Mouse (Mus musculus) liver, embryonic 13.5 days (tissue): ENCODE data around the gene Zfp990. TPM values are rescaled to one million over a fixed set of nuclear protein-coding genes. Genes with fewer than 3 reads are reported as not detected.
"Not testable (repeated sequence)": the region's sequence is repeated elsewhere in the genome, so short reads cannot be mapped to it uniquely, and the experiment has no call there.

Source experiments
- ATAC-seq: fragments of 200-750 bp; cut with Nextera tagmentation; 2 replicates; pipeline ENCODE4 v1.8.0; 2017; ENCODE audit warnings: low read depth, mild to moderate bottlenecking, moderate number of reproducible peaks, moderate library complexity
- DNase-seq: peaks from one replicate; pipeline ENCODE4 v3.0.0; 2022
- H3K27ac ChIP-seq: fragments of 300-500 bp; sonication (generic); 2 replicates; pipeline ENCODE4 v1.5.1; 2015; ENCODE audit warnings: moderate library complexity, mild to moderate bottlenecking, inconsistent platforms
- H3K27me3 ChIP-seq: fragments of 300-500 bp; sonication (generic); 2 replicates; pipeline ENCODE4 v1.6.1; 2015; ENCODE audit warnings: mild to moderate bottlenecking, inconsistent platforms
- H3K36me3 ChIP-seq: fragments of 300-500 bp; sonication (generic); 2 replicates; pipeline ENCODE4 v1.6.1; 2015; ENCODE audit warnings: mild to moderate bottlenecking, inconsistent platforms
- H3K4me1 ChIP-seq: fragments of 300-500 bp; sonication (generic); replicated peaks from 2 replicates; pipeline ENCODE4 v1.6.1; 2015; ENCODE audit warnings: inconsistent platforms
- H3K4me2 ChIP-seq: fragments of 300-500 bp; sonication (generic); 2 replicates; pipeline ENCODE4 v1.6.1; 2015; ENCODE audit warnings: inconsistent platforms, mild to moderate bottlenecking, moderate library complexity
- H3K4me3 ChIP-seq: fragments of 300-500 bp; sonication (generic); replicated peaks from 2 replicates; pipeline ENCODE4 v1.5.1; 2015; ENCODE audit warnings: mild to moderate bottlenecking, inconsistent platforms
- H3K9ac ChIP-seq: fragments of 300-500 bp; sonication (generic); 2 replicates; pipeline ENCODE4 v1.6.1; 2015; ENCODE audit warnings: mild to moderate bottlenecking, inconsistent platforms
- H3K9me3 ChIP-seq: fragments of 300-500 bp; sonication (generic); replicated peaks from 2 replicates; pipeline ENCODE4 v1.6.1; 2016; ENCODE audit warnings: inconsistent platforms
- WGBS: fragments of 180-500 bp; shearing (Covaris S2); methylation state at CpG from one replicate; pipeline ENCODE4 v1.1.7; 2015; ENCODE audit not compliant: insufficient replicate concordance; 5-methylcytosine and 5-hydroxymethylcytosine counted together
- polyA plus RNA-seq: library from polyadenylated mRNA; unstranded; fragments of >200 nt; fragmentation: Nextera tagmentation; extraction: Ambion mirVana; gene quantifications from 2 replicates; pipeline ENCODE4 v1.2.1, GENCODE M21; 2015

The Zfp990 gene
- polyA plus RNA-seq, 1 experiment from 2014 or later = not detected

- H3K27ac ChIP-seq, ATAC-seq: not testable (repeated sequence)
- 16% methylated on average over 2 of the region's 2 CpGs for WGBS
Measured at GRCm38 (mm10) chr4:145545106-145545505, 34.5 kb downstream of the Zfp990 start.

DNA sequence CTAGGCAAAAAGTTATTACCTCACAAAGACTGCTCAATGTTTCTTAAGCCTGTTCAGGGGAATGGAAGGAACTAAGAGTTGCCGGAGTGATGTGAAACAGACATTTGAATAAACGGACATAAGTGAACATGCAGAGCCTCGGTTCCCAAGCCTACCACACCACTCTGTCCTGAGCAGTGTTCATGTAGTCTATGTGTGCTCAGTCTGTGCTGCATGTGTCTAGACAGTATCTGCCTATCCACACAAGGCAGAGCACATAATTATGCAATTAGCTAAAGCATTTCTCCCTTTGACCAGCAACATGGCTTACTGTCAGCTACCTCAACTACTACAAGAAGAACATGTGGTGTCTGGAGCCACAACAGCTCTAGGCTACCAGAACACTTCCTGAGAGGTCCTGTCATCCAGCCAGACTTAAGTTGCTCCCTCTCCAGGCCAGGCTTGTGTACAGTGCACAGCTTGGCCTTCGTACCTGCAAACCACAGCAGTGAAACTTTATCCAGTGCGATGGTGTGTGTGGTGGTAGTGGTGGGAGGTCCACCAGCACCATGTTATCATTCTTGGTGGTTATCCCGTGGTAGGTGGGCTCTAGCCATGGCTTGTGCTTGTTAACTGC, 35.3 kb downstream of the Zfp990 start:
- H3K27ac ChIP-seq, H3K9ac ChIP-seq, H3K27me3 ChIP-seq, DNase-seq, H3K4me1 ChIP-seq, H3K4me2 ChIP-seq, H3K4me3 ChIP-seq, H3K36me3 ChIP-seq, ATAC-seq: not testable (repeated sequence)
- 53% methylated on average over 6 of the region's 6 CpGs for WGBS
- H3K9me3 ChIP-seq = peaks cover 12% of the 10 kb centered on the region; the same call in 1 of the 2 replicates

More at GRCm38 (mm10) chr4:145545106-145545505, 34.5 kb downstream of the Zfp990 start:
- not testable (repeated sequence) for H3K27me3 ChIP-seq, H3K4me3 ChIP-seq, H3K36me3 ChIP-seq, DNase-seq, H3K4me1 ChIP-seq, H3K9ac ChIP-seq, H3K4me2 ChIP-seq
- H3K9me3 ChIP-seq = peaks cover 12% of the 10 kb centered on the region; the same call in 1 of the 2 replicates

DNA sequence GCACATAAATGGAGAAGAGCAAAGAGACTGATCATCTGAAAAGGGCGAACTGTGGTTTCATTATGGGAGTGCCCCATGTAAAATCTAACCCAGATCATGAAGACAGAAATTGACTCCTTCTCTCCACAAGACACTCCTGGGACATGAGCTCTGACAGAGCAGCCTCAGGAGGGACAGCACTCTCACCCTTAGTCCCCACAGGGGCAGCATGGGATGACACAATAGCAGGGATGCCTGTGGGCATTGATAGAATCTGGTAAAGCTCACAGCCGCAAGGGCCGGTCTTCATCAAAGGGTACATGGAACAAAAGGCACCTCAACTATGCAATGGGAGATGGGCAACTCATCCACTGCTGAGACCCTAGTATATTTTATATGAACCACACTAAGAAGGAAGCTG, 35.9 kb downstream of the Zfp990 start:
- not testable (repeated sequence) for DNase-seq, H3K27ac ChIP-seq, H3K4me3 ChIP-seq, H3K4me1 ChIP-seq, ATAC-seq, H3K36me3 ChIP-seq, H3K4me2 ChIP-seq, H3K9ac ChIP-seq, H3K27me3 ChIP-seq
- H3K9me3 ChIP-seq = peaks cover 14% of the 10 kb centered on the region
- WGBS = 75% methylated on average over 3 of the region's 3 CpGs

DNA sequence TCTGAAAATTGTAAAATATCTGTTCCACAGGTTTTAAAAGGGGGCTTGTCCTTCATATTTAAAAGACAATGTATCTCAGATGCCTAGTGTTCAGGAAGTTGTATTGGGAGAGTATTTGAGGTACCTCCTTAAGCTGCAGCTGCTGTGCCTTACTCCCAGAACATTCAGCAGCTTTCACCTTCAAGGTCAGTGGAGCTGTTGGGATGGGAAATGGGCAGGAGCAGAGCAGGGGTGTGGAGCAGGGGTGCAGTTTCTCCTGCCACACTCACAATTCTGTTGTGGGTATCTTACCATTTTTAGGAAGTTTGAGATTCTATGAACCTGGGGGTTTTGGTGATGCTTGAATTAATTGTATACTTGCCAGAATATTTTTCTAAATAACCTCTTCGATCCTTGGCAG, 46.1 kb downstream of the Zfp990 start:
- Histone ChIP-seq H3K27me3 (no peaks in the 10 kb centered on the region), H3K4me2 (no peak overlapping the region), H3K4me3 (no peak overlapping the region), H3K9ac (no peak overlapping the region), H3K36me3 (no peaks in the 10 kb centered on the region), H3K4me1 (no peaks in the 10 kb centered on the region), H3K9me3 (peaks cover 19% of the 10 kb centered on the region; the same call in 1 of the 2 replicates), H3K27ac (no peak overlapping the region)
- no peak for ATAC-seq
- WGBS = 49% methylated on average over 1 of the region's 1 CpGs
- no peak for DNase-seq

DNA sequence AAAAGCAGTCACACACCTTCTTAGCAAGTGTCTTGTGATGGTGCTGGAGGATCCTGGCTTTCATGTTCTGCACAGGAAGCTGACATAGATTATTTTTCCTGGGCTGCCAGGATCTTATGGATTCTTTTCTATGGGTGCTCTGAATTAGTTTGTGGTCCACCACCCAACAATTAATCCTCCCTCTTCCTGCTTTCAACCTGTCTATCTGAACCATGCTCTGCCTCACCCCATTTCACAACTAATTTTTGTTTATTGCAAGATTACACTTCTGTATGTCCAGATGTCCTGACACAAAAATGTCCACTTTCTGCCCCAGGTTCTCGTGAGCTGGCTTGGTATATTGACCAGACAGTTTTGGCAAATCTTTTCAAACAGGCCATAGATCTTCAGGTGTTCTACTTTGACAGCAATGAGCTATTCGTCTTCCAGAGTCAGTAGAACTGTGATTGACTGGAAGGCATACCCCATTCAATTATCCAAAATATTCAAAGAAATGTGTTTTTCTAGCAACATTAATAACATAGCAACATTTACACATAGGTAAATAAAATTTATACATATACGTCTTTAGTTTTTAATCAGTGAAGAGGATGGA, 49.0 kb downstream of the Zfp990 start:
- no peak overlapping the region for H3K27ac ChIP-seq
- H3K4me1 ChIP-seq = no peaks in the 10 kb centered on the region
- 0 out of 2 replicates have a peak, but pooled peaks cover 12% of the 10 kb centered on the region for H3K9me3 ChIP-seq
- H3K4me2 ChIP-seq = no peak overlapping the region
- no peaks in the 10 kb centered on the region for H3K27me3 ChIP-seq
- ATAC-seq (no peak), DNase-seq (no peak)
- no peak overlapping the region for H3K4me3 ChIP-seq
- H3K36me3 ChIP-seq = no peaks in the 10 kb centered on the region
- 22% methylated on average over 3 of the region's 3 CpGs for WGBS
- H3K9ac ChIP-seq = no peak overlapping the region

DNA sequence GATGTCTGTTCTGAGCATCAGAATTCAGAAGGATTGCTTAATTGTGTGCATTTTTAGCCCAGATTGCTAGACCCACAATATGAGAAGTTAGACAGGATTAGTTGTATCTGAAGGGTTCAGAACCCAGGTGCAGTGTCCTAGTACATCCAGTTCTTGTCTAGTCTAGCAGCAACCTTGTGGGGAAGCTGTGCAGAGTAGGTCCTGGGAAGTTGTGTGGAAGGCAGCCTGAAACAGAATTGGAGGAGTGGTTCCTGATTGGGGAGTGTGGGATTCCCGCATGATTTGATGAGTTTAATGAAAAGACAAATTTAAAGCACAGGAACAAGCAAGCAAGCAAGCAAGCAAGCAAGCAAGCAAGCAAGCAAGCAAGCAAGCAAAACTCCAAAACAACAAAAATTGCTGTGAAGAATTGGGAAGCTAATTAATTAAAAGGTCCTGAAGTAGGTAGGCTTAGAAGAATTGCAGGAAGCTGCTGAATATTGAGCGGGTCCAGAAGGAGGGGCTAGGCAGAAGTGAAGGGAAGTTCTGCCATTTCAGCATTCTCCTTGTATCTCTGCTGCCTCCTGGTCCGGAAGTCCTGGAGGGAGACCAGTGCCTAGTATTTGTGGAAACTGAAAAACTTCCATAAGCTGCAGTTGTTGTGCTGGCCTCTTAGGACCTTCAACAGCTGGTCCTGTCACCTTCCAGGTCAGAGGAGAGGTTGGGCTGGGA, 53.7 kb downstream of the Zfp990 start:
- Histone ChIP-seq H3K4me3 (no peak overlapping the region), H3K4me1 (no peaks in the 10 kb centered on the region), H3K4me2 (no peak overlapping the region), H3K9ac (no peak overlapping the region), H3K27me3 (no peaks in the 10 kb centered on the region), H3K9me3 (0 out of 2 replicates have a peak, but pooled peaks cover 8% of the 10 kb centered on the region), H3K27ac (no peak overlapping the region), H3K36me3 (no peaks in the 10 kb centered on the region)
- DNase-seq (no peak), ATAC-seq (no peak)
- WGBS = 55% methylated on average over 3 of the region's 3 CpGs

- H3K9ac ChIP-seq = not testable (repeated sequence)
Measured at GRCm38 (mm10) chr4:145570461-145570860, 59.9 kb downstream of the Zfp990 start.

DNA sequence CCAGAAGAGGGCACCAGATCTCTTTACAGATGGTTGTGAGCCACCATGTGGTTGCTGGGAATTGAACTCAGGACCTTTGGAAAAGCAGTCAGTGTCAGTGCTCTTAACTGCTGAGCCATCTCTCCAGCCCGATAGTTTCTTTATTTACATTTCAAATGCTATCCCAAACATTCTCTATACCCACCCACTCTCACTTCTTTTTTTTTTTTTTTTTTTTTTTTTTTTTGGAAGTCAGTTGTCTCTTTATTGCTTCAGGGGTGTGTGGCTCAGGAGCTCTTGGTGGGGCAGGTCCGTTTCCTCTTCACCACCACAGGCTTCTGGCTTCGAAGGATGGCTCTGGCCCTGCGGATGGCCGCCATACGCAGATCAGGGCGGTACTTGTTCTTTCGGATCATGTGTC, 66.1 kb downstream of the Zfp990 start:
- H3K4me3 ChIP-seq, H3K9me3 ChIP-seq, H3K27me3 ChIP-seq, H3K4me2 ChIP-seq, ATAC-seq, H3K4me1 ChIP-seq, DNase-seq, H3K9ac ChIP-seq, H3K36me3 ChIP-seq, H3K27ac ChIP-seq: not testable (repeated sequence)
- WGBS = 69% methylated on average over 8 of the region's 8 CpGs

More at GRCm38 (mm10) chr4:145570461-145570860, 59.9 kb downstream of the Zfp990 start:
- 69% methylated on average over 6 of the region's 10 CpGs for WGBS
- not testable (repeated sequence) for H3K36me3 ChIP-seq, H3K27ac ChIP-seq, H3K4me1 ChIP-seq, H3K4me2 ChIP-seq, H3K27me3 ChIP-seq, H3K4me3 ChIP-seq, DNase-seq, H3K9me3 ChIP-seq, ATAC-seq

GRCm38 (mm10) chr4:145580333-145580732, 69.8 kb downstream of the Zfp990 start:
- H3K27ac ChIP-seq, H3K27me3 ChIP-seq, H3K9me3 ChIP-seq, H3K4me1 ChIP-seq, H3K4me3 ChIP-seq, DNase-seq, ATAC-seq, H3K36me3 ChIP-seq, H3K4me2 ChIP-seq, H3K9ac ChIP-seq: not testable (repeated sequence)
- WGBS = 73% methylated on average over 1 of the region's 1 CpGs

DNA sequence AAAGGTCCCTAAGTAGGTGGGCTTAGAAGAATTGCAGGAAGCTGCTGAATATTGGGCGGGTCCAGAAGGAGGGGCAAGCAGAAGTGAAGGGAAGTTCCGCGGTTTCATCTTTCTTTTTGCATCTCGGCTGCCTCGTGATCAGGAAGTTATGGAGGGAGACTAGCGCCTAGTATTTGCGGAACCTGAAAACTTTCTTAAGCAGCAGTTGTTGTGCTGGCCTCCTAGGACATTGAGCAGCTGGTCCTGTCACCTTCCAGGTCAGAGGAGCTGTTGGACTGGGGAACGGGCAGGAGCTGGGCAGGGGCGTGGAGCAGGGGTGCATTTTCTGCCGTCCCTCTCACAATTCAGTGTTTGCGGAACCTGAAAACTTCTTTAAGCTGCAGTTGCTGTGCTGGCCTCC, 74.5 kb downstream of the Zfp990 start, which contains the start of gene Gm13212:
Gene Gm13212, plus strand, starts transcription at position 89 of the 400 bp plus-strand sequence.
- Histone ChIP-seq H3K4me3 (peak within 1 kb of the TSS; percentile 53), H3K9ac (peak within 1 kb of the TSS; percentile 45; the same call in 1 of the 2 replicates), H3K4me2 (peak within 1 kb of the TSS; percentile 58)
- not testable (repeated sequence) for H3K9me3 ChIP-seq, H3K27me3 ChIP-seq, H3K4me1 ChIP-seq, H3K27ac ChIP-seq, H3K36me3 ChIP-seq, DNase-seq
- ATAC-seq = peak; percentile 80
- WGBS = 11% methylated on average over 11 of the region's 11 CpGs

DNA sequence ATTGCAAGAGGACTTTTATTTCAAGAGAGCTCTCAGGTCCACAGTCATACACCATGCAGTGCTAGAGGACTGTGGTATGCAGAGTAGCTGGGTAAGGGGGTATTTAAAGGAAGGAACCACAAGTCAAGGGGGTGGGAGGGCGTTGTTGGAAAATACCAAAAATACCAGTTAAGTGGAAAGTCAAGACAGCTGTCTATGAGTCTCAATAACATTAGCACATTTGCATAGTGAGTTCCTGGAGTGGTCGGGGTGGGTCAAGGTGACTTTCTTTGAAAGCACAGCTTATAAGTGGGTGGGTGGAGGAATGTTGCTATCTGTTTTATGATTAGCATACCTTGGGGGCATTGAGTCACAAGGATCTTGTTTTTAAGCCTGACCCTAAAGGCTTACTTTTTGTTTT, 75.5 kb downstream of the Zfp990 start:
- H3K27me3 ChIP-seq, H3K9ac ChIP-seq, H3K9me3 ChIP-seq, H3K4me1 ChIP-seq, H3K36me3 ChIP-seq, ATAC-seq, H3K27ac ChIP-seq, DNase-seq: not testable (repeated sequence)
- Histone ChIP-seq H3K4me2 (peak overlapping the region; percentile 58), H3K4me3 (peak overlapping the region; percentile 53)
- WGBS = 56% methylated on average over 2 of the region's 2 CpGs
